Mouse (Mus musculus) cerebellum, adult 11-12 months (tissue): ENCODE data around the gene Gm16867.
"Not testable (repeated sequence)": the region's sequence is repeated elsewhere in the genome, so short reads cannot be mapped to it uniquely, and the experiment has no call there.

Source experiments
- DNase-seq: peaks from one replicate; pipeline ENCODE4 v3.0.0; 2022

The Gm16867 gene

GRCm38 (mm10) chr14:69464465-69464864, 38.7 kb downstream of the Gm16867 start:
- not testable (repeated sequence) for DNase-seq

GRCm38 (mm10) chr14:69457691-69458090, 45.5 kb downstream of the Gm16867 start:
- DNase-seq, result not testable (repeated sequence)

GRCm38 (mm10) chr14:69454640-69455039, 48.5 kb downstream of the Gm16867 start:
- not testable (repeated sequence) for DNase-seq

GRCm38 (mm10) chr14:69448845-69449244, 54.3 kb downstream of the Gm16867 start:
- DNase-seq, result not testable (repeated sequence)

- not testable (repeated sequence) for DNase-seq
Observed at GRCm38 (mm10) chr14:69447006-69447405, 56.2 kb downstream of the Gm16867 start.

- not testable (repeated sequence) for DNase-seq
Observed at GRCm38 (mm10) chr14:69443092-69443692, 60.0 kb downstream of the Gm16867 start.

GRCm38 (mm10) chr14:69440955-69441354, 62.2 kb downstream of the Gm16867 start:
- not testable (repeated sequence) for DNase-seq

- DNase-seq, result not testable (repeated sequence)
Observed at GRCm38 (mm10) chr14:69438678-69439214, 64.4 kb downstream of the Gm16867 start.

GRCm38 (mm10) chr14:69421003-69421402, 82.2 kb downstream of the Gm16867 start:
- DNase-seq, result not testable (repeated sequence)

GRCm38 (mm10) chr14:69417545-69417944, 85.6 kb downstream of the Gm16867 start:
- DNase-seq, result not testable (repeated sequence)
